Mouse (Mus musculus) naive thymus-derived CD4-positive, alpha-beta T cell, adult 5 months (primary cell): ENCODE data around the gene Lrat. TPM values are rescaled to one million over a fixed set of nuclear protein-coding genes. Genes with fewer than 3 reads are reported as not detected.

ENCODE experiments used
- polyA plus RNA-seq: library from polyadenylated mRNA; unstranded; fragments of 100-300 nt; shearing (Covaris generic); gene quantifications from one replicate; pipeline ENCODE4 v1.2.1, GENCODE M21; 2017

The Lrat gene
- polyA plus RNA-seq = not detected

GRCm38 (mm10) chr3:82903613-82904205, at the start of gene Lrat:
TSS of gene Lrat (minus strand) at chr3:82903973.

GRCm38 (mm10) chr3:82876372-82876739, 27.4 kb downstream of the Lrat start, which contains the start of gene Rbm46:
TSS of gene Rbm46 (minus strand) at chr3:82876483.

Other genes with a start within 250 kb of the Lrat start
- not detected for gene Rbm46, start 27.5 kb downstream of the Lrat start, polyA plus RNA-seq
- not detected for gene Fgg, start 103.8 kb upstream of the Lrat start, polyA plus RNA-seq
- gene Fga, start 122.1 kb upstream of the Lrat start, polyA plus RNA-seq = not detected
- not detected for gene Fgb, start 145.9 kb upstream of the Lrat start, polyA plus RNA-seq
- gene Plrg1, start 151.5 kb upstream of the Lrat start, polyA plus RNA-seq = 76.0 TPM
- 0.09 TPM for gene Dchs2, start 224.0 kb upstream of the Lrat start, polyA plus RNA-seq